Mouse (Mus musculus): ENCODE measurements around the gene Relb.

Gene Relb

DNA sequence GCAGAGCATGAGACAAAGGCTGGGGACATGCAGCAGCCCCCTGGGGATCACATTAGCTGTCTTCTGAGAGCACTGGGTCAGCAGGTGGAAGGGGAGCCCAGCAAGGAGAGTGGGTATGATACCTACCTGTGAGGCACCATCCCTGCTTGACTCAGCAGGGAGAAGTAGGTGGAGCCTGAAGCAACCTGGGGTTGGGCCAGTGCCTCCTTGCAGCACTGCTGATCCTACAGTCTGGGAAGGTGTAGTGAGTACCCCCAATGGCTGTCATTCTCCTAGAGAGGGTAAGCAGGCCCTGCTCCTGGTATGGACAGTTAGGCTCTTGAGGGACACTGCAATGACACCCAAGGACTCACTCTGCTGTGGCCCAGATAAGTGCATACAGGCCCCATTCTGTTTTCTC lies 3.0 kb upstream of the Relb start:
- DNase-seq (ENCODE audit: low read depth): no peak

DNA sequence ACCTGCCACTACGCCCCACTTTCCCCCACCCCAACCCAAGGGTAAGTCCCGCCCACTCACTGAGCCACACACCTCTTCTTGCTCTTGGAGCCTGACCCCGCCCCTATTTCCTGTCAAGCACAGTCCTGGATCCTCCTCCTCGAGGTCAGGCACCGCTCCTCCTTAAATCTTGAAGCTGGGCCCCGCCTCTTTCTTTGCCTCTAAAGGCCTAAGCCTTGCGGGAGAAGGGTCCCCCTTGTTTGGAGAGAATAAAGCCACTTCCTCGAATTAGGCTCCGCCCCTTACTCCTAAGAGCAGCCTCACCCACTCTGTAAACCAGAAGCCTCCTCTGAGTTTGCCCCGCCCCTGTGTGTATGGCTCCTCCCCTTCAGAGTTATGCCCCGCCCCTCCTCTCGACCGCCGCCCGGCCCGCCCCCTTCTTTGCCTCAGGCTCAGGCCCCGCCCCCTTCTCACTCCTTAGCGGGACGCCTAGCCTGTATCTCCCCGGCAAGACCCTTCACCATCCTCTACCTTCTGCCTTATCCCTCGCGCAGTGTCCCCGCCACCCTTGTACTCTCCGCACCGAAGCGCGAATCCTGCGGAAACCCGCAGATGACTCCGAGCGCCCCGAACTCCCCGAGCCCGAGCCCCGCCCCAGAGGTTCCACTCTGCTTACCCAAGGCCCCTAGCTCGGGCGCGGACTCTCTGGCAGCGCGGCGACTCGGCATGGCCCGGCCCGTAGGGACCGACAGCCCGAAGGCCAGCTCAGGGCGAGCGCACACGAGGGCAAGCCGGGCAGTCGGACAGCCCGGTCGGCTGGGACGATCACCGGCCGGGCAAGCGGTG lies 490 bp downstream of the Relb start:
- peak; percentile 100 for DNase-seq (ENCODE audit: low read depth)

GRCm38 (mm10) chr7:19628192-19628535 lies 1.1 kb downstream of the Relb start:
- DNase-seq (ENCODE audit: low read depth): no peak

- DNase-seq (ENCODE audit: low read depth): no peak
Measured at GRCm38 (mm10) chr7:19627721-19628120, 1.5 kb downstream of the Relb start.

DNA sequence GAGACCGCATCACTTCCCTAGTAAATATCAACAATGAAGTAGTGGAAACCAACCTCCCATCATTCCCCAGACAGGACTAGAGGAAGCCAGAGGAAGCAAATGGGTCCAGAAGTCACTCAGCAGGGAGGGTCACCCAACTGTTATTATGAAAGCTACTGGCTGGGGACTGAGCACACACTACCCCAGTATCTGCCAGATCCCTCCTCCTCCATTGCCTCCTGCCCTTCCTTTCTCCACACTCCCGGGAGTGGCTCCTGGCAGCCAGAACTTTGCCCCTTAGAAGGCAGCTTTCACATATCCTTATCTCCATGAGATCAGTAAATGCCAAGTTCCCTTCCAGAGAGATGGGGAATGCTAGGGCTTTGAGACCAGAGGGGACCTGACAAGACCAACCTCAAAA lies 5.8 kb downstream of the Relb start:
- DNase-seq (ENCODE audit: low read depth): no peak

GRCm38 (mm10) chr7:19622241-19622640 lies 7.0 kb downstream of the Relb start:
- DNase-seq (ENCODE audit: low read depth): no peak

GRCm38 (mm10) chr7:19620811-19621210 lies 8.4 kb downstream of the Relb start:
- DNase-seq (ENCODE audit: low read depth): no peak

- DNase-seq (ENCODE audit: low read depth): peak; percentile 76
Measured at GRCm38 (mm10) chr7:19619004-19619801, 10.0 kb downstream of the Relb start.

DNA sequence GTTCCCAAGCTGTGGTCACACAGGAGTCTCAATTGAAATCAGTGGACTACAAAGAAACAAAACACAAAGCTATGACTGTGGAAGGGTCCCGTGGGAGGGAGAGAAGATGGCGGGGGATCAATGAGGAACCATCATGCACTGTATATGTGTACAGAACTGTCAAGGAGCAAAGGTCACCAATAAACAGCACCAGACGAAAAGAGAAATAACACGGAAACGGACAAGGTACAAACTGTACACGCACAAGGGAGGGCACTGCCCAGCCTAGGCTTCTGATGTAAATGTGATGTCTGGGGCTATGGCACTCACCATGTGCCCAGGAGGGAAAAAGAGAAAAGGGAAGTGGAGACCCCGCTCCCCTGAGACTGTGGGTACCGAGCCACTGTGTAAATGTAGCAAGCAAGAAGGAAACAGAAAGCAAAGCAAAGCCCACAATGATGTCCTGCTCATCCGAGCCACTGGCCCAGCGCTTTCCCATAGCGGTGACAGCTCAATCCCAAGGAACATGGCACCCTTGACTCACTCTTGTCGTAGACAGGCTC lies 14.1 kb downstream of the Relb start:
- no peak for DNase-seq (ENCODE audit: low read depth)

DNA sequence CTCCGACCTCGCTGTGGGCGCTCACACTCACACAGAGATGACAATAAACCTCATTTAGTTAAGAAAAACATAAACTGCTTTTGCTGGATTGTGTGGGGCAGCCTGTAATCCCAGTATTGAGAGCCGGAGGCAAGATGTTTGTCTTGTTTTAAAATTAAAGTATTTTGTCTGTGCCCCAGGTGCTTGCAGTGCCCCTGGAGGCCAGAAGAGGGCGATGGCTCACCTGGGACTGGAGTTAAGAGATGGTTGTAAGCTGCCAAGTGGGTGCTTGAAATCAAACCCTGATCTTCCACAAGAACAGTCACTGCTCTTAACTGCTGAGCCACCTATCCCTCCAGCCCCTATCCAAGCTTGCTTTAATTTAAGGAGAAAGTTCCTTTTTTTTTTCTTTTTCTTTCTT lies 18.3 kb downstream of the Relb start:
- no peak for DNase-seq (ENCODE audit: low read depth)

- DNase-seq (ENCODE audit: low read depth): no peak
Measured at GRCm38 (mm10) chr7:19609641-19610332, 19.5 kb downstream of the Relb start.

GRCm38 (mm10) chr7:19607291-19607690 lies 21.9 kb downstream of the Relb start:
- no peak for DNase-seq (ENCODE audit: low read depth)

DNA sequence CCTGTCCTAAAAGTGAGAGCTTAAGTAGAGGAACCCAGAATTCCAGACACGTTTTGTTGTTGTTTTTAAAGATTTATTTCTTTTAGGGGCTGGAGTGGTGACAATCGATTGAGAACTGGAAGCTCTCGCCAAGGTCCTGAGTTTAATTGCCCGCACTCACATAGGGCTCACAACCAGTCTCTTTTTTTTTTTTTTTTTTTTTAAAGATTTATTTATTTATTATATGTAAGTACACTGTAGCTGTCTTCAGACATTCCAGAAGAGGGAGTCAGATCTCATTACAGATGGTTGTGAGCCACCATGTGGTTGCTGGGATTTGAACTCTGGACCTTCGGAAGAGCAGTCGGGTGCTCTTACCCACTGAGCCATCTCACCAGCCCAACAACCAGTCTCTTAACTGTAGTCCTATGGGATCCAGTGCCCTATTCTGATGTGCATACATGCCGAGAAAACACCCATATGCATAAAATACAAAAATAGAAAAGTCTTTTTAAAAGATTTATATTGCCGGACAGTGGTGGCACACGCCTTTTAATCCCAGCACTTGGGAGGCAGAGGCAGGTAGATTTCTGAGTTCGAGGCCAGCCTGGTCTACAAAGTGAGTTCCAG lies 24.5 kb downstream of the Relb start:
- peak; percentile 18 for DNase-seq (ENCODE audit: low read depth)

DNA sequence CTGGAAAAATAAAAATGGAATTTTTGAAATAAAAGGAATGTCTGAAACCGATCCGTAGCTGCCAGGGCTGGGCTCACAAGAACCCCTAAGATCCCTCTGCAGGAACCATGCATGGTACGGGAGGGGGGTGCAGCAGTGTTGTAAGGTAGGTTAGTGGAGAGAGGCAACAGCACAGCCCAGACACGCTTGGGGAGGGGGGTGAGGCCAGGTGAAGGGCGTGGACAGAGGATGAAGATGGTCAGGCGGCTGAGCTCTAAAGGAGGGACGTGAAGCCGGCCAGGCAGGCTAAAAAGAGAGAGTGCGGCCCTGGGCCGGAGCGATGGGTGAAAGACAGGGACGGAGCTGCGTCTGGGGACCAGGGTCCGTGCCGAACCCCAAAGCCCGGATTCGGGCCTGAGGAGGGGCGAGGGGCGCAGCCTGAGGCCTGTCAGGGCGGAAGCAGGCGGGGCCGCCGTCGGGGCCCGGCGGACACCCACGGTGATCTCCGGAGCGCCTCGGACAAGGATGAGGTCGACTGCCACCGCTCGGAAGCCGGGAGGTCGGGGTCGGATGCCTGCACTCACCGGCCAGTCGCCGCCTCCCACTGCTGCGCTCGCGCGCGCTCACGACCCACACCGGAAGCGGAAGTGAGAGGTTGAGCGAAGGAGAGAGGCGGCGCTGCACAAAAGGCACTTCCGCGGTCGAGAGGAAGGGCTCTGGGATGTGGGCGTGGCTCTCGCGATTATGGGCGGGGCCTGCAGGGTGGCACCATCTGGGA lies 25.2 kb downstream of the Relb start, which contains the start of gene Clasrp:
Gene Clasrp (minus strand): TSS at position 638 of the 757 bp plus-strand sequence.
- peak; percentile 96 for DNase-seq (ENCODE audit: low read depth)

GRCm38 (mm10) chr7:19603055-19603454 lies 26.2 kb downstream of the Relb start:
- no peak for DNase-seq (ENCODE audit: low read depth)

DNA sequence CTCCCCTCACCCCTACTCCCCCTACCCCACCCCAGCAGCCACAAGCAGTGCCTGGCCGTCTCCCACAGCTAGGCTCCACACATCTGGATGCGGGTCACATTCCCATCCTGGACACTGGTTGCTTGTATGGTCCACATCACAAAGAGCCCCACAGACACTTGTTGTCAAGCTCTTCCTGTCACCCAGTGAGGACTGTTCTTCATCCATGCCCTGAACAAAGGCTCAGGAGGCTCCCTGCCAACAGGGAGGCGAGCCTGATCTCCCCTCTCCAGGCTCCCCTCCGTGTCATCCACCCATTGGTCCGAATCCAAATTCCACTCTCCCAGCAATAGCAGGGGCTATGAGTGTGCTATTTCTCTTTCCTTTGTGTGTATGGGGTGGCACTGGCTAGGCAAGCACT lies 28.7 kb downstream of the Relb start:
- no peak for DNase-seq (ENCODE audit: low read depth)

DNA sequence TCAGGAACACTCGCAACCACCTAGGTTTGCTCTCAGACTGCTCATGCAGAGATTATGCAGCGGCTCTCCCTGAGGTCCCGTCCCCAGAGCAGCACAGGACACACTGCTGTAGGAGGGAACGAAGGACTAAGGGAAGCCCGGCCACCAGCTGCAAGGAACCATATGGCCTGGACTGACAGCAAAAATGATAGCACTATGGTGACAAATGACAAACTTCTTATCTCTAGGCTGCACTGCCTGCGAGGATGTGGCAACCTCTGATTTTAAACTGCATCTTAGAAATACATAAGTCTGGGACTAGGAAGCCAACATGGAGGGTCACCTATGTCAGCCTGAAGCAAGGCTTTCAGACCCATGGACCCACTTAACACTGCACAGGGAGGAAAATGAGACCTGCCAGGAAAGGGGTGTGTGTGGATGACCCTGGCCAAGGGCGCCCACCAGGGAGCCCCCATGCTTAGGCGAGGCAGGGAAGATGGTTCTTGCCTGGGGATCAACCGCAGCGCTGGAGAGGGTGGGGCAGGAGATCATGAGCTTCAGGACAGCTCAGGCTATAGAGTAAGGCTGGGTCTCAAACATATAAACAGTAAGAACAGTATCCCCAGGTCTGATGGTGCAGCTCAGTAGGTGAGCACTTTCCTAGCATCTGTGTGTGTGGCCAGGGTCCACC lies 36.0 kb downstream of the Relb start:
- DNase-seq (ENCODE audit: low read depth): no peak

GRCm38 (mm10) chr7:19589917-19590316 lies 39.3 kb downstream of the Relb start:
- DNase-seq (ENCODE audit: low read depth): peak; percentile 88

DNA sequence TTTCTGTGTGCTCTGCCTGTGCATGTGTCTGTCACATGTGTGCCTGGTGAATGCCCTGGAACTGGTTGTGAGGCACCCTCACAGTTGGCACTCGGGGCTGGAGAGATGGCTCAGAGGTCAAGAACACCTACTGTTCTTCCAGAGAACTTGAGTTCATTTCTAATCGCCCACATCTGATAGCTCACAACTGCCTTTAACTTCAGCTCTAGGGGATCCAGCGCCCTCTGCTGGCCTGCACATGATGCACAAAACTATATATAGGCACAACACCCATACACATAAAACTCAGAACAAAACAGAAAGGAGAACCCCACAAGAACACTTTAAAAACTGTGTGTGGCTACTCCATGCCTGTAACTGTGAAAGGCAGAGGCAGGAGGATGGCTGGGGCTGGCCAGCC lies 40.0 kb downstream of the Relb start:
- DNase-seq (ENCODE audit: low read depth): peak; percentile 77

- no peak for DNase-seq (ENCODE audit: low read depth)
Measured at GRCm38 (mm10) chr7:19586269-19586668, 43.0 kb downstream of the Relb start.

- no peak for DNase-seq (ENCODE audit: low read depth)
Measured at GRCm38 (mm10) chr7:19580634-19581033, 48.6 kb downstream of the Relb start.
